In genomic region chr10:83242106-83242686, GRCm38 (mm10) we compare ENCODE assay signal across 14 mouse cellular contexts.
DNase-seq lines count a peak whose midpoint lies in the region; ATAC-seq and TF ChIP-seq lines count a peak whose summit lies in the region.
"Had no signal": no experiment of that assay in that cellular context is flagged by ENCODE, and none has a peak within 500 bp of the region (broad histone marks: within the 10 kb centered on the region; RNA-seq: fewer than 3 reads in every experiment).

No protein-coding gene starts in this region.

- WGBS in limb, embryonic 14.5 days, result 70% methylated on average over 11 of the region's 11 CpGs
- 83% methylated on average over 11 of the region's 11 CpGs for WGBS in limb, embryonic 10.5 days
- WGBS in lung, postnatal 0 days, result 27% methylated on average over 11 of the region's 11 CpGs

- H3K4me2 ChIP-seq in limb, embryonic 14.5 days (replicated peaks; ENCODE audit: low read depth, low read length, severe bottlenecking), result no peak overlapping the region
- H3K4me2 ChIP-seq in lung, postnatal 0 days (replicated peaks; ENCODE audit: low read depth, low read length), result peak overlapping the region; percentile 23; the same call in 1 of the 2 replicates
- H3K4me2 ChIP-seq: embryonic facial prominence, embryonic 12.5 days; heart, embryonic 12.5 days; intestine, embryonic 15.5 days; stomach, embryonic 15.5 days had no signal

- H3K27ac ChIP-seq in limb, embryonic 14.5 days (replicated peaks; ENCODE audit: low read depth, low read length), result no peak overlapping the region
- H3K27ac ChIP-seq in limb, embryonic 10.5 days, result no peak overlapping the region
- H3K27ac ChIP-seq in lung, postnatal 0 days (ENCODE audit: low read length), result no peak overlapping the region
- H3K27ac ChIP-seq: embryonic facial prominence, embryonic 12.5 days; intestine, embryonic 15.5 days; macrophage; stomach, embryonic 15.5 days had no signal

- no peak overlapping the region for H3K9ac ChIP-seq in limb, embryonic 14.5 days (ENCODE audit: low read depth, low read length, severe bottlenecking)
- H3K9ac ChIP-seq in lung, postnatal 0 days (replicated peaks; ENCODE audit: low read depth), result no peak overlapping the region
- H3K9ac ChIP-seq: embryonic facial prominence, embryonic 12.5 days; heart, embryonic 12.5 days; intestine, embryonic 15.5 days; stomach, embryonic 15.5 days had no signal

- no peak overlapping the region for H3K4me3 ChIP-seq in limb, embryonic 14.5 days (replicated peaks; ENCODE audit: low read length)
- no peak overlapping the region for H3K4me3 ChIP-seq in limb, embryonic 10.5 days
- no peak overlapping the region for H3K4me3 ChIP-seq in lung, postnatal 0 days (ENCODE audit: low read depth, low read length)
- H3K4me3 ChIP-seq: embryonic facial prominence, embryonic 12.5 days; heart, embryonic 12.5 days; intestine, embryonic 15.5 days; stomach, embryonic 15.5 days had no signal

- DNase-seq in frontal cortex, postnatal 14 days (ENCODE audit: low spot score in 2 of 2), result no peak
- peak; percentile 22 for DNase-seq in limb, embryonic 14.5 days (ENCODE audit: low spot score)
- DNase-seq in limb, embryonic 10.5 days (ENCODE audit: low spot score), result no peak
- peak; percentile 74 for DNase-seq in brain, embryonic 14.5 days (ENCODE audit: low read depth)
- DNase-seq in lung, postnatal 0 days (ENCODE audit: low spot score), result peak; percentile 67
- no peak for DNase-seq in adrenal gland, adult (ENCODE audit: inconsistent age in 2 of 2, low spot score in 1 of 2)
- no peak for DNase-seq in ovary, postnatal 36 days (ENCODE audit: low spot score)
- DNase-seq: cerebellum, postnatal 14 days had no signal

- no peaks in the 10 kb centered on the region for H3K27me3 ChIP-seq in limb, embryonic 14.5 days (ENCODE audit: control insufficient read depth, insufficient read depth, low read length)
- no peaks in the 10 kb centered on the region for H3K27me3 ChIP-seq in limb, embryonic 10.5 days (ENCODE audit: low read depth, poor library complexity, severe bottlenecking)
- H3K27me3 ChIP-seq in lung, postnatal 0 days (replicated peaks; ENCODE audit: insufficient read depth, low read length), result no peaks in the 10 kb centered on the region
- H3K27me3 ChIP-seq: embryonic facial prominence, embryonic 12.5 days; intestine, embryonic 15.5 days had no signal

- peak; percentile 85 for ATAC-seq in frontal cortex, adult (ENCODE audit: low TSS enrichment)
- no peak for ATAC-seq in limb, embryonic 14.5 days (ENCODE audit: low FRiP score, low read depth)
- ATAC-seq in lung, postnatal 0 days, result peak; percentile 63
- ATAC-seq: intestine, embryonic 15.5 days had no signal

- no peaks in the 10 kb centered on the region for H3K9me3 ChIP-seq in limb, embryonic 14.5 days (ENCODE audit: control insufficient read depth, low read length)
- no peaks in the 10 kb centered on the region for H3K9me3 ChIP-seq in limb, embryonic 10.5 days (replicated peaks)
- no peaks in the 10 kb centered on the region for H3K9me3 ChIP-seq in lung, postnatal 0 days (ENCODE audit: low read length)
- H3K9me3 ChIP-seq: embryonic facial prominence, embryonic 12.5 days; heart, embryonic 12.5 days; intestine, embryonic 15.5 days; stomach, embryonic 15.5 days had no signal

- TF ChIP-seq POLR2A in limb, embryonic 14.5 days (IDR thresholded peaks at IDR 0.05; ENCODE audit: borderline replicate concordance, extremely low read depth, insufficient read depth, insufficient read length), result no peak
- no peak for TF ChIP-seq POLR2A in brain, embryonic 14.5 days (IDR thresholded peaks at IDR 0.05; ENCODE audit: borderline replicate concordance, extremely low read depth, insufficient read depth, insufficient read length, poor library complexity, severe bottlenecking)

- H3K36me3 ChIP-seq in limb, embryonic 14.5 days (ENCODE audit: control insufficient read depth, insufficient read depth, low read length), result no peaks in the 10 kb centered on the region
- H3K36me3 ChIP-seq in limb, embryonic 10.5 days, result no peaks in the 10 kb centered on the region
- H3K36me3 ChIP-seq in lung, postnatal 0 days (ENCODE audit: insufficient read depth, low read length), result no peaks in the 10 kb centered on the region
- H3K36me3 ChIP-seq: embryonic facial prominence, embryonic 12.5 days; heart, embryonic 12.5 days; intestine, embryonic 15.5 days; stomach, embryonic 15.5 days had no signal

- TF ChIP-seq EP300 in lung, postnatal 0 days (IDR thresholded peaks at IDR 0.05), result peak; percentile 27; the same call in 1 of the 2 replicates

- TF ChIP-seq CTCF in brain, embryonic 14.5 days (IDR thresholded peaks at IDR 0.05; ENCODE audit: borderline replicate concordance, extremely low read depth, insufficient read depth, insufficient read length), result no peak
- no peak for TF ChIP-seq CTCF in lung, postnatal 0 days (IDR thresholded peaks at IDR 0.05)

- no peaks in the 10 kb centered on the region for H3K4me1 ChIP-seq in limb, embryonic 14.5 days (ENCODE audit: control insufficient read depth, insufficient read depth, low read length)
- peaks cover 5% of the 10 kb centered on the region; the same call in 1 of the 2 replicates for H3K4me1 ChIP-seq in limb, embryonic 10.5 days
- 0 out of 2 replicates have a peak, but pooled peaks cover 2% of the 10 kb centered on the region for H3K4me1 ChIP-seq in lung, postnatal 0 days (ENCODE audit: insufficient read depth, low read depth, low read length)
- H3K4me1 ChIP-seq: embryonic facial prominence, embryonic 12.5 days; intestine, embryonic 15.5 days; stomach, embryonic 15.5 days had no signal

Comparison
In these comparisons a context has a peak if more than half of its experiments do, and no peak if none do; other contexts are left out.
1. DNase-seq: peak in limb, embryonic 14.5 days (single experiment), brain, embryonic 14.5 days (single experiment) and lung, postnatal 0 days (single experiment); none in frontal cortex, postnatal 14 days (0 of 2), limb, embryonic 10.5 days (single experiment), adrenal gland, adult (0 of 2) and ovary, postnatal 36 days (single experiment).